Mouse (Mus musculus): Measurements from ENCODE around the gene 2410131K14Rik. TPM values are rescaled to one million over a fixed set of nuclear protein-coding genes. Genes with fewer than 3 reads are reported as not detected.

The 2410131K14Rik gene
- 0.01 TPM in 1 of 2 replicates, not detected in the other for polyA plus RNA-seq (2012)

GRCm38 (mm10) chr5:118244606-118245443, at the start of gene 2410131K14Rik, which contains the start of gene Rnft2:
Gene 2410131K14Rik, plus strand, starts transcription at chr5:118245227.
Gene Rnft2, minus strand, starts transcription at chr5:118245116.
- H3K4me1 ChIP-seq (ENCODE audit: control insufficient read depth) = peaks cover 21% of the 10 kb centered on the region
- H3K36me3 ChIP-seq (ENCODE audit: control insufficient read depth) = no peaks in the 10 kb centered on the region
- no peaks in the 10 kb centered on the region for H3K27me3 ChIP-seq (ENCODE audit: control insufficient read depth)
- no peak for TF ChIP-seq TAL1 (IDR thresholded peaks at IDR 0.05; ENCODE audit: low read length)
- no peak for TF ChIP-seq GATA1 (IDR thresholded peaks at IDR 0.05; ENCODE audit: low read length)
- H3K9me3 ChIP-seq (ENCODE audit: control insufficient read depth, low read length) = no peaks in the 10 kb centered on the region
- peak within 1 kb of the TSS; percentile 74 for H3K4me3 ChIP-seq (replicated peaks)

DNA sequence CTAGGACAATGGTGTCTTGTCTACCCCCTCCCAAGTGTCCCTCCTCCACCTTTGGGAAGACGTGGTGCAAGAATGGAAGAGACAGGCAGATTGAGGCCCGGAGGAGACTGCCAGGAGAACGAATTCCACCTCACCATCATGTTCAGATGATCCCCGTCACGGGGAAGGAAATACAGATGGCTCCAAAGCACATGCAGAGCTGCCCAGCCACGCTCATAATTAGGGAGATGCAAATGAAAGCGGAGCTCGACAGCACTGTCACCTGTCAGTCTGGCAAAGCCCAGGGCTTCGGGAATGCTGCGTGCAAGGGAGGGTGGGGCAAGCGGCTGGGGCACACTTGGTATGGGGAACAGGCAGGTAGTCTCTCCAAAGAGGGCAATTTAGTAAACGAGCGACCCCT, 47.6 kb upstream of the 2410131K14Rik start:
- no peaks in the 10 kb centered on the region for H3K36me3 ChIP-seq (ENCODE audit: control insufficient read depth)
- no peaks in the 10 kb centered on the region for H3K9me3 ChIP-seq (ENCODE audit: control insufficient read depth, low read length)
- no peak for TF ChIP-seq GATA1 (IDR thresholded peaks at IDR 0.05; ENCODE audit: low read length)
- H3K27me3 ChIP-seq (ENCODE audit: control insufficient read depth) = no peaks in the 10 kb centered on the region
- no peaks in the 10 kb centered on the region for H3K4me1 ChIP-seq (ENCODE audit: control insufficient read depth)
- no peak overlapping the region for H3K4me3 ChIP-seq (replicated peaks)

GRCm38 (mm10) chr5:118199670-118200069, 45.4 kb upstream of the 2410131K14Rik start:
- no peaks in the 10 kb centered on the region for H3K36me3 ChIP-seq (ENCODE audit: control insufficient read depth)
- H3K4me3 ChIP-seq (replicated peaks) = no peak overlapping the region
- no peaks in the 10 kb centered on the region for H3K9me3 ChIP-seq (ENCODE audit: control insufficient read depth, low read length)
- H3K4me1 ChIP-seq (ENCODE audit: control insufficient read depth) = no peaks in the 10 kb centered on the region
- TF ChIP-seq TAL1 (IDR thresholded peaks at IDR 0.05; ENCODE audit: low read length) (no peak), GATA1 (IDR thresholded peaks at IDR 0.05; ENCODE audit: low read length) (no peak)
- no peaks in the 10 kb centered on the region for H3K27me3 ChIP-seq (ENCODE audit: control insufficient read depth)

GRCm38 (mm10) chr5:118204675-118205440, 40.2 kb upstream of the 2410131K14Rik start:
- no peaks in the 10 kb centered on the region for H3K9me3 ChIP-seq (ENCODE audit: control insufficient read depth, low read length)
- H3K4me1 ChIP-seq (ENCODE audit: control insufficient read depth) = no peaks in the 10 kb centered on the region
- no peak overlapping the region for H3K4me3 ChIP-seq (replicated peaks)
- no peaks in the 10 kb centered on the region for H3K36me3 ChIP-seq (ENCODE audit: control insufficient read depth)
- no peak for TF ChIP-seq GATA1 (IDR thresholded peaks at IDR 0.05; ENCODE audit: low read length)
- TF ChIP-seq TAL1 (IDR thresholded peaks at IDR 0.05; ENCODE audit: low read length) = no peak
- H3K27me3 ChIP-seq (ENCODE audit: control insufficient read depth) = no peaks in the 10 kb centered on the region

DNA sequence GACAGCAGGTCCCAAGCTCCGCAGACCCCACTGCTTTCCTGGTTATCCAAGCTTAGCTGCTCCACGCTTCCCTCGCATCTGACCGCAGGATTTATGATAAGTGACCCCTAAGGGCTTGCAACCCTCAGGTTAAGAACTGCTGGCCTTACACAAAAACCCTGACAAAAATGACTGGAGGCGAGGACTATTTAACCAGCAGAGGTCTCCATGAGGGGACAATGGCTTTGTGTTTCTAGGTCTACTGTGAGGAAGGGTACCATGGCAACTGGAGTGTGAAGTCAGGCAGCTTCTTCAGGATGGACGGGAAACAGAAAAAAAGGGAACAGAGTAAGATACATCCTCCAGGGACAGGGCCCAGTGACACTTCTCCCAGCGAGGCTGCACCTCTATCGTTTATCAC, 39.2 kb upstream of the 2410131K14Rik start:
- H3K27me3 ChIP-seq (ENCODE audit: control insufficient read depth) = no peaks in the 10 kb centered on the region
- TF ChIP-seq GATA1 (IDR thresholded peaks at IDR 0.05; ENCODE audit: low read length) (no peak), TAL1 (IDR thresholded peaks at IDR 0.05; ENCODE audit: low read length) (no peak)

DNA sequence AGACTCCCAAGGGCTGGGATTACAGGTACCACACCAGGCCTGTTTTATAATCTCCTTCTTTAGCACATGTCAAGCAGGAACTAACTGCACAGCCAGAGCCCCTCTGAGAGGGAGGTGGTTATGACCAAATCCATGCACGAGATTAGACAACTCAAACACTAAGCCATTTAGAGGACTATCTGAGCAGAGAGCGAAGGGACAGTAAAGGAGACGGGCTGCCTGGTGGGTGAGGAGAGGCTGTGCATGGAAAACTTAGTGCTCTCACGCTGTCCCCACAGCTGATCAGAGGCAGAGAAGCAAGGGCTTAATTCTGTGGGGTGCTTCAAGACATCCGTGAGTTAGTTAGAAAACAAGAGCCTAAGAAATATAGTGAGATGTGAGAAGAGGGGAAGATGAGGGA, 31.0 kb upstream of the 2410131K14Rik start:
- TF ChIP-seq GATA1 (IDR thresholded peaks at IDR 0.05; ENCODE audit: low read length) = no peak
- no peak for TF ChIP-seq TAL1 (IDR thresholded peaks at IDR 0.05; ENCODE audit: low read length)
- H3K27me3 ChIP-seq (ENCODE audit: control insufficient read depth) = no peaks in the 10 kb centered on the region; the same call in 1 of the 2 replicates

More for the DNA sequence above, 39.2 kb upstream of the 2410131K14Rik start:
- Histone ChIP-seq H3K36me3 (ENCODE audit: control insufficient read depth) (no peaks in the 10 kb centered on the region), H3K4me3 (replicated peaks) (no peak overlapping the region), H3K9me3 (ENCODE audit: control insufficient read depth, low read length) (no peaks in the 10 kb centered on the region), H3K4me1 (ENCODE audit: control insufficient read depth) (no peaks in the 10 kb centered on the region)

DNA sequence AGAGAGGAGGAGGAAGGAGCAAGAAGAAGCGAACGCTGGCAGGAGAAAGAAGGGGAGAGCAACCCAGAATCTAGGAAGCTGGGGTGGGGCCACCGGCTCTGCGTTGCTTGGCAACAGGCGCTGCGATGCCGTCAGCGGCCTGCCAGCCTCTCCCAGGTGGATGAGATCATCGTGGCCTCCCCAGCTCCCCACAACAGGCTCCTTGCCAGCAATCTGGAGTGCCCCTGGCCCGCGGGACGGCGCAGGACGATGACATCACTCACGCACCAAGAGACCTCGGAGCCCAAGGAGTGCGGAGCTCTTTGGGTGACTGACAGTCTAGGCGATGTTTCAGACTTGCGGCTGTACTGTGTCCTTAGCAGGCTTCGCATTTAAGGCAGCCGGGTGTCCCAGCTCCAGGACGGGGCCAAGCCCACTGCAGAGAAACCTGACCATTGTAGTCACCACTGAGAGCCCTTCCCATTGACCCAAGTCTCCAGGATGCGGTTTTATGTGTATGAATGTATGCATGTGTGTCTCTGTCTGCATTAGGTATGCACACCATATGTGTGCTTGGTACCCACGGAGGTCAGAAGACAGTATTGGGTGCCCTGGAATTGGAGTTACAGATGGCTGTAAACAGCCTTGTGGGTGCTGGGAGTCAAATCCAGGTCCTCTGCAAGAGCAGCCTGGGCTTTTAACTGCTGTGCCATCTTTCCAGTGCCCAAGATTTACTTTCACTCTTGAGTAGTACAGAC, 30.4 kb upstream of the 2410131K14Rik start:
- H3K36me3 ChIP-seq (ENCODE audit: control insufficient read depth) = no peaks in the 10 kb centered on the region
- TF ChIP-seq GATA1 (IDR thresholded peaks at IDR 0.05; ENCODE audit: low read length) = no peak
- TF ChIP-seq TAL1 (IDR thresholded peaks at IDR 0.05; ENCODE audit: low read length) = no peak
- H3K9me3 ChIP-seq (ENCODE audit: control insufficient read depth, low read length) = peaks cover 6% of the 10 kb centered on the region; the same call in 1 of the 2 replicates
- no peaks in the 10 kb centered on the region for H3K4me1 ChIP-seq (ENCODE audit: control insufficient read depth)
- no peaks in the 10 kb centered on the region; the same call in 1 of the 2 replicates for H3K27me3 ChIP-seq (ENCODE audit: control insufficient read depth)
- no peak overlapping the region for H3K4me3 ChIP-seq (replicated peaks)

More for the DNA sequence above, 31.0 kb upstream of the 2410131K14Rik start:
- no peak overlapping the region for H3K4me3 ChIP-seq (replicated peaks)
- peaks cover 6% of the 10 kb centered on the region; the same call in 1 of the 2 replicates for H3K9me3 ChIP-seq (ENCODE audit: control insufficient read depth, low read length)
- no peaks in the 10 kb centered on the region for H3K36me3 ChIP-seq (ENCODE audit: control insufficient read depth)
- no peaks in the 10 kb centered on the region for H3K4me1 ChIP-seq (ENCODE audit: control insufficient read depth)

GRCm38 (mm10) chr5:118217410-118217809, 27.6 kb upstream of the 2410131K14Rik start:
- Histone ChIP-seq H3K4me1 (ENCODE audit: control insufficient read depth) (no peaks in the 10 kb centered on the region), H3K4me3 (replicated peaks) (no peak overlapping the region), H3K9me3 (ENCODE audit: control insufficient read depth, low read length) (peaks cover 6% of the 10 kb centered on the region; the same call in 1 of the 2 replicates), H3K27me3 (ENCODE audit: control insufficient read depth) (no peaks in the 10 kb centered on the region; the same call in 1 of the 2 replicates), H3K36me3 (ENCODE audit: control insufficient read depth) (no peaks in the 10 kb centered on the region)
- TF ChIP-seq GATA1 (IDR thresholded peaks at IDR 0.05; ENCODE audit: low read length) = no peak
- no peak for TF ChIP-seq TAL1 (IDR thresholded peaks at IDR 0.05; ENCODE audit: low read length)
